Mouse (Mus musculus) brain, adult 2 months (tissue): ENCODE data around the gene Scgn.
A peak's percentile ranks its signal among the peaks of the same experiment; 100 is the strongest.

ENCODE experiments used
- DNase-seq: peaks from one replicate; pipeline ENCODE4 v3.0.0; 2011; ENCODE audit warnings: low read depth, low spot score

Scgn gene

GRCm38 (mm10) chr13:23938699-23939098 lies 52.3 kb downstream of the Scgn start:
- peak; percentile 43 for DNase-seq

DNA sequence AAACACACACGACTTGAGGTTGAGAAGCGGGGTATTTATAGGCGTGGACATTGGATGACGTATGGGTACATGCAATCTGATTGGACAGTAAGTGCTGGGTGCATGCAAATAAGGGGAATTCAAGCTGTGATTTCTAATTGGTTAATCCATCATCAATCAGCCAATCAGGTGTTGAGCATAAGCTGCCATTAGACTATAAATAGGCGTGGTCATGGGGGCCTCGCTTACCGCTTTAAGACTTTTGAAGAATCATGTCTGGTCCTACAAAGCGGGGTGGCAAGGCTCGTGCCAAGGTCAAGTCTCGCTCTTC lies 56.8 kb downstream of the Scgn start, which contains the start of gene Hist1h2aa:
Gene Hist1h2aa (plus strand): TSS at position 252 of the 310 bp plus-strand sequence.
- no peak for DNase-seq

DNA sequence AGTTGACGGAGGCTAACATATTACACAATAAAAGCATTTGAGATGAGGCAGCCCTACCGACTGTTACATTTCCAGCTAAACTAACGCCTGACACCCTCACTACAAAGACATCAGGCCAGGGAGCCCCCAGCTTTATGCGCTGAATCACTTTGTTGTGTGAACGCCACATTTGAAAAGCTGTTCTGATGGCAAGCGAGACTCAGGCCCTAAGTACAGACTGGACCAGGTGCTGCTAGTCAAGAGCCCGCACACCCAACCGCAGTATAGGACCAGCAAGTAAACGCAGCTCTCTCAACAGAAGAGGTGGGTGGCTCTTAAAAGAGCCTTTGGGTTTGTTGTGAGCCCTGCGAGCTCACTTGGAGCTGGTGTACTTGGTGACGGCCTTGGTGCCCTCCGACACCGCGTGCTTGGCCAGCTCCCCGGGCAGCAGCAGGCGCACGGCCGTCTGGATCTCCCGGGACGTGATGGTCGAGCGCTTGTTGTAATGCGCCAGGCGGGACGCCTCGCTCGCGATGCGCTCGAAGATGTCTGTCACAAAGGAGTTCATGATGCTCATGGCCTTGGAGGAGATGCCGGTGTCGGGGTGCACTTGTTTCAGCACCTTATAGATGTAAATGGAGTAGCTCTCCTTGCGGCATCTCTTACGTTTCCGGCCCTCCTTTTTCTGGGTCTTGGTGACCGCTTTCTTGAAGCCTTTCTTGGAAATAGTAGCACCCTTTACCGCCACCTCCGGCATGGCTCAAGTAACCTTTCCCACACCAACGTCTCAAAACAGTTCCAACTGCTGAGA lies 57.4 kb downstream of the Scgn start, which contains the start of gene Hist1h2ba:
Gene Hist1h2ba (minus strand): TSS at position 736 of the 790 bp plus-strand sequence.
- DNase-seq, result no peak

- no peak for DNase-seq
Measured at GRCm38 (mm10) chr13:23930904-23931303, 60.1 kb downstream of the Scgn start.

GRCm38 (mm10) chr13:23930461-23930860 lies 60.6 kb downstream of the Scgn start:
- no peak for DNase-seq

GRCm38 (mm10) chr13:23928637-23929036 lies 62.4 kb downstream of the Scgn start:
- DNase-seq, result peak; percentile 24

DNA sequence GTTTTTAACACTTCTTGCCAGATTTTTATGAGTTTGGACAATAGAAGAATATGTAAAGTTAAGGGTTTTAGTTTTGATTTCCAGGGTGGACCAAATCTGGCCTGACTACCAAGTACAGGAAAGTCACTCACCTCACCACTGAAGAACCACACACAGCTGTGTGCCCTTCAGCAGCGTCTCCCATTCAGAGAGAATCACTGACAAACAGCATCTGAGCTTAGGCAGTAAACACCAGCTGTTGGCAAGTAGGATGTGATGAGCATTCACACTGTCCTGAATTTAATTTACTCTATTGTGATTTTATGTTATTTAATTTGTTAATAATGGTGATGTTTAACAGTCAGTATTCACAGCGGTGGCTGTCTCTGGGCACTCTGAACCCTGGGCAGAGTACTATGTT lies 65.2 kb downstream of the Scgn start:
- peak; percentile 14 for DNase-seq

DNA sequence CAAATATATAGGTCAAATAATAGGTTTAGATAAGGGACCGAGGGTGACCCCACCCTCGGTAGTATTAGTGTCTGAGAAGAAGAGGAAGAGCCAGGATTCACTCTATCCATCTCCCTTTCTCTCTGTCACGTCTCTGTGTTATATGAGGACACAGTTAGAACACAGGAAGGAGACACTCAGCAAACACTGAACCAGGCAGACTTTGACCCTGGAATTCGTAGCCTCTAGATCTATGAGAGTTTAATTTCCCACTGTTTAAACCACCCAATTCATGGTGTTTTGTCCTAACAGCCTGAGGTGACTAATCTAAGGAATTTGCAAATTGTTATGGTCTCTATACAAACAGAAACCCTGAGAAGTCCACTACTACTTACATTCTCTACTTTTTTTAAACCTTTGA lies 73.3 kb downstream of the Scgn start:
- no peak for DNase-seq

GRCm38 (mm10) chr13:23916132-23916531 lies 74.9 kb downstream of the Scgn start:
- no peak for DNase-seq

GRCm38 (mm10) chr13:23914376-23915167 lies 76.4 kb downstream of the Scgn start, which contains the start of gene Slc17a4:
TSS of gene Slc17a4 (minus strand) at chr13:23915009.
- DNase-seq, result no peak

- no peak for DNase-seq
Measured at GRCm38 (mm10) chr13:23913791-23914306, 77.2 kb downstream of the Scgn start.

DNA sequence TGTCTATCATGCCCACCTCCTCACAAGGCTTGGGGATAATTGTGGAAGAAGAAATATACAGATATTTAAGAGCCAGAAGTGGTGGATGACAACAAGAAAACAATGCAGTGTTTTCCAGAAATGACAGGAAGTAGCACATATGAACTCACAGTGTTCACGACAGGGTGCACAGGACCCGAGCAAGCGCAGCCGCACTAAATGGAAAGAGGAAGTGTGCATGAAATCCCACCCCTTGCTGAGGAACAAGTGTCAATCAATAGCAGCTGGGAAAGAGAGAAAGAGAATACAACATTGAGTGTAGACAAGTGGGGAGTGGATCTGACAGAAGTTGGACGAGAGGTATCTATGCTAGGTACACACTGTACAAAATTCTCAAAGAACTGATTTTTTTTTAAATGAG lies 79.7 kb downstream of the Scgn start:
- no peak for DNase-seq

DNA sequence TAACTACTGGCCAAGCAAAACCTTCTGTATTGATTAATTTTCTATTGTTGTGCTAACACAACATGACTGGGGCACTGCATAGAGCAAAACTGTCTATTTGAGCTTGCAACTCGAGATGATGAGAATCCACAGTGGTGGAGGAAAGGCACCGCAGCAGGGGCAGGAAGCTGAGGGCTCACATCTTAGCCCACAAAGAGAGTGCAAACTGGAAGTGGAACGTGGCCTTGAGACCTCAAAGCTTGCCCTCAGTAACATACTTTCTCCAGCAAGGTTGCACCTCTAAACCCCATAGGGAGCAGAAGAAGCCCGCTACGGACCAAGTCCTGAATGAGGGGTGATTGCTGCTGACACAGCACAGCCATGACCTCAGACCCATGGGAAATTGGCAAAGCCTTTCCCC lies 80.9 kb downstream of the Scgn start:
- DNase-seq, result no peak

DNA sequence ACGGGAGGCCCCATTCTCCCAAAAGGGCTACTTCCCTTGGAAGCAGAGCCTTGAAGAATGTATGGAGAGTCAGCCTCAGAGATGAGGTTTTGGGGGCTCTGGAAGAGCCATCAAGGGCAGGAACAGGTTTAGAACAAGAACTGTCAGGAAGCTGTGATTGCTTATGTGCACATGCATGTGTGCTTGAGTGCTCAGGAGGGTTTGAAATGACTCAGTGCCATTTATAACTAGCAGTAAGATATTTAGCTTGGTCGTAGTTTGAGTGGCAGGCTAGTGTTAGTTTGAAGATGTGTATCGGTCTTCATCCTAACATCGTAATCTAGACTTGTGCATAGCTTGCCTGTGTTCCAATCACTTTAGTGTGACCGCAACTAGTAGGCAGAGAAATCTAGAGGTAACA lies 84.1 kb downstream of the Scgn start:
- no peak for DNase-seq
